14 mouse cellular contexts compared by ENCODE assay signal in the genomic region with DNA sequence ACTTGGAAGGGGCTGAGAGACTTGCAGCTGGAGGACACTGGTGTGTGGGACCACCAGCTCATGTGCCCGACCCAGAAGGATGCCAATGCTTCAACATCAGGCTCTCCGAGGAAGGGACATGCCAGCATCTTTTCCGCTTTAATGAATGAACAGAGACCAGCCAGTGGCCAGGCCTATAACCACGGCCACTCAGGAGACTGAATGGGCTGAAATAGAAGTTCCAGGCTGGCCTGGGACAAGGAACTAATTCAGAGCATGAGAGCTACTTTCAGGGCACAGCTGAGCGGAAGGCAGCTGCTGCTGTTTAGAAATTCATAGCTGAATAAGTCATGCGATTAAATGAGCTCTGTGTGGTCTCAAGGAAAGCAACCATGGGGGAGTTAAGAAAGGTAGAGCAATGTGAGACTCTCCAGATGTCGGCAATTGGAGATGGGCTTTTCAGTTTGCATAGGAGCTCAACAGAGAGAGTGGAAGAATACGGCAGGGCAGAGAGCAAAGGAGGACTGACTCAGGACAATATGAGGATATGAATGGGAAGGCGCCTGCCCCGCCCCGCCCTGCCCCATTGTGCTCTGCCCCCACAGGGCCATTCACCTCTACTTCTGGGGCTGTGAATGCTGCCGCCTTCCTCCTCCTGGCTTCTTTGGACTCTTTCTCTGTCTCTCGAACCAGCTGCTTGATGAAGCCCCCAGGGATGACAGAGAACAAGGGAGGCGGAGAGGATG. TPM values are rescaled to one million over a fixed set of nuclear protein-coding genes. Genes with fewer than 3 reads are reported as not detected.
DNase-seq lines count a peak whose midpoint lies in the region; ATAC-seq lines count a peak whose summit lies in the region.
"Had no signal": no experiment of that assay in that cellular context is flagged by ENCODE, and none has a peak within 500 bp of the region (broad histone marks: within the 10 kb centered on the region; RNA-seq: fewer than 3 reads in every experiment).

No protein-coding gene starts in this region.

- no peaks in the 10 kb centered on the region for H3K36me3 ChIP-seq in midbrain, embryonic 10.5 days
- no peaks in the 10 kb centered on the region for H3K36me3 ChIP-seq in midbrain, embryonic 16.5 days (ENCODE audit: control insufficient read depth, insufficient read depth, low read length)
- no peaks in the 10 kb centered on the region for H3K36me3 ChIP-seq in embryonic facial prominence, embryonic 13.5 days
- H3K36me3 ChIP-seq: kidney, embryonic 15.5 days had no signal

- peak overlapping the region; percentile 38; the same call in 1 of the 2 replicates for H3K27ac ChIP-seq in midbrain, embryonic 10.5 days (replicated peaks)
- no peak overlapping the region for H3K27ac ChIP-seq in midbrain, embryonic 16.5 days (ENCODE audit: low read length)
- peak overlapping the region; percentile 51 for H3K27ac ChIP-seq in embryonic facial prominence, embryonic 13.5 days
- H3K27ac ChIP-seq: heart, embryonic 10.5 days; kidney, embryonic 15.5 days had no signal

- no peak overlapping the region for H3K4me2 ChIP-seq in midbrain, embryonic 16.5 days (ENCODE audit: low read length)
- no peak overlapping the region for H3K4me2 ChIP-seq in embryonic facial prominence, embryonic 13.5 days
- H3K4me2 ChIP-seq: kidney, embryonic 15.5 days had no signal

- peaks cover 14% of the 10 kb centered on the region for H3K4me1 ChIP-seq in midbrain, embryonic 10.5 days
- H3K4me1 ChIP-seq in midbrain, embryonic 16.5 days (ENCODE audit: control insufficient read depth, insufficient read depth, low read length) = no peaks in the 10 kb centered on the region
- peaks cover 24% of the 10 kb centered on the region for H3K4me1 ChIP-seq in embryonic facial prominence, embryonic 13.5 days
- H3K4me1 ChIP-seq: kidney, embryonic 15.5 days had no signal

- H3K9me3 ChIP-seq in midbrain, embryonic 10.5 days (replicated peaks) = no peaks in the 10 kb centered on the region
- no peaks in the 10 kb centered on the region for H3K9me3 ChIP-seq in midbrain, embryonic 16.5 days (replicated peaks; ENCODE audit: control insufficient read depth, low read length, poor library complexity, severe bottlenecking)
- H3K9me3 ChIP-seq in embryonic facial prominence, embryonic 13.5 days = no peaks in the 10 kb centered on the region
- H3K9me3 ChIP-seq: heart, embryonic 10.5 days; kidney, embryonic 15.5 days had no signal

- no peak for DNase-seq in frontal cortex, postnatal 25 days (ENCODE audit: low spot score in 2 of 2)
- DNase-seq in midbrain, embryonic 10.5 days (ENCODE audit: low spot score) = no peak
- DNase-seq in cerebellum, adult 9-10 months = no peak
- DNase-seq in thymus, postnatal 14 days = no peak
- DNase-seq: adrenal gland, adult 8-10 months had no signal

- H3K27me3 ChIP-seq in midbrain, embryonic 10.5 days (ENCODE audit: low read depth, poor library complexity, severe bottlenecking) = peaks cover 29% of the 10 kb centered on the region
- no peaks in the 10 kb centered on the region for H3K27me3 ChIP-seq in midbrain, embryonic 16.5 days (ENCODE audit: control insufficient read depth, insufficient read depth, low read depth, low read length)
- H3K27me3 ChIP-seq in embryonic facial prominence, embryonic 13.5 days = peaks cover 18% of the 10 kb centered on the region

- 0 out of 2 replicates have a peak, but pooled peaks have one; percentile 34 for ATAC-seq in frontal cortex, adult (ENCODE audit: low TSS enrichment)
- no peak for ATAC-seq in midbrain, embryonic 16.5 days
- ATAC-seq in embryonic facial prominence, embryonic 13.5 days (ENCODE audit: insufficient number of reproducible peaks, insufficient read depth, low FRiP score, low TSS enrichment, low read depth) = 0 out of 2 replicates have a peak, but pooled peaks have one; percentile 57
- 0 out of 2 replicates have a peak, but pooled peaks have one; percentile 35 for ATAC-seq in megakaryocyte-erythroid progenitor cell, adult 5-6 weeks (replicated peaks; ENCODE audit: low FRiP score, low TSS enrichment, poor library complexity, severe bottlenecking)

- H3K4me3 ChIP-seq in midbrain, embryonic 10.5 days = no peak overlapping the region
- H3K4me3 ChIP-seq in midbrain, embryonic 16.5 days (ENCODE audit: low read depth, low read length) = no peak overlapping the region
- H3K4me3 ChIP-seq in embryonic facial prominence, embryonic 13.5 days = no peak overlapping the region
- H3K4me3 ChIP-seq: heart, embryonic 10.5 days; kidney, embryonic 15.5 days had no signal

- 57% methylated on average over 14 of the region's 14 CpGs for WGBS in midbrain, embryonic 10.5 days
- WGBS in midbrain, embryonic 16.5 days = 37% methylated on average over 14 of the region's 14 CpGs
- 44% methylated on average over 14 of the region's 14 CpGs for WGBS in embryonic facial prominence, embryonic 13.5 days

- H3K9ac ChIP-seq in midbrain, embryonic 16.5 days (ENCODE audit: low read depth, low read length) = no peak overlapping the region
- no peak overlapping the region for H3K9ac ChIP-seq in embryonic facial prominence, embryonic 13.5 days
- H3K9ac ChIP-seq: kidney, embryonic 15.5 days had no signal

RNA-seq across cellular contexts. Expression of a gene that starts 18.6 kb away (rescaled TPM):
- 0.63 and 1.2 TPM in 2 replicates for polyA plus RNA-seq in midbrain, embryonic 10.5 days (2016; fragmentation: Nextera tagmentation; extraction: Ambion mirVana)
- 2.0 TPM in 2 replicates for polyA plus RNA-seq in midbrain, embryonic 16.5 days (2015; fragmentation: Nextera tagmentation; extraction: Ambion mirVana)
- polyA plus RNA-seq in embryonic facial prominence, embryonic 13.5 days (2015; fragmentation: Nextera tagmentation; extraction: Ambion mirVana) = 0.89 and 1.9 TPM in 2 replicates
- total RNA-seq in megakaryocyte-erythroid progenitor cell, adult 5-6 weeks (2014; fragmentation: Nextera tagmentation) = not detected in 2 replicates
- total RNA-seq in megakaryocyte-erythroid progenitor cell, adult 5-6 weeks (2017) = not detected in 2 replicates
- total RNA-seq: hematopoietic stem cell, adult 5-6 weeks; monocyte, adult 5-6 weeks had no signal
- polyA plus RNA-seq: C2C12 had no signal
